Mouse (Mus musculus): ENCODE measurements around the gene Lrrn1. TPM values are rescaled to one million over a fixed set of nuclear protein-coding genes. Genes with fewer than 3 reads are reported as not detected.

Lrrn1 gene
- total and polyA plus RNA-seq, 3 experiments: not detected

- Histone ChIP-seq H3K36me3 (replicated peaks in 1 of 2; ENCODE audit: control insufficient read depth in 1 of 2, insufficient read depth in 1 of 2, low read length in 1 of 2) (no peaks in the 10 kb centered on the region), H3K9ac (ENCODE audit: insufficient read depth, low read depth) (no peak overlapping the region), H3K79me2 (replicated peaks; ENCODE audit: control insufficient read depth, extremely low read depth, insufficient read depth, poor library complexity, severe bottlenecking) (no peaks in the 10 kb centered on the region), H3K9me3 (replicated peaks; ENCODE audit: low read length) (no peaks in the 10 kb centered on the region), H3K4me1 (ENCODE audit: control insufficient read depth in 1 of 2, insufficient read depth in 2 of 2) (no peaks in the 10 kb centered on the region), H3K27ac (ENCODE audit: insufficient read depth, low read depth) (no peak overlapping the region), H3K4me3 (replicated peaks in 1 of 3; ENCODE audit: low read depth in 2 of 3, low read length in 2 of 3, poor library complexity in 1 of 3) (no peak overlapping the region), H3K4me2 (ENCODE audit: insufficient read depth, low read depth, poor library complexity, severe bottlenecking) (no peak overlapping the region), H3K27me3 (replicated peaks) (peaks cover 22% of the 10 kb centered on the region)
- in situ Hi-C loops (cut with MboI; ENCODE audit: low pct_ligation_motif_present, low pct_unique_long_range_greater_than_20kb, low sequenced_read_pairs) (no loop called here), dilution Hi-C loops (cut with MboI; ENCODE audit: extremely low pct_ligation_motif_present, extremely low pct_unique_long_range_greater_than_20kb, low sequenced_read_pairs) (no loop called here)
- TF ChIP-seq SIN3A (IDR thresholded peaks at IDR 0.05; ENCODE audit: low read length) (no peak), NELFE (IDR thresholded peaks at IDR 0.05; ENCODE audit: low read depth, low read length) (no peak), RCOR1 (conservative IDR thresholded peaks at IDR 0.05; ENCODE audit: low read depth, low read length) (no peak), MXI1 (IDR thresholded peaks at IDR 0.05; ENCODE audit: low read depth, low read length) (no peak), ZKSCAN1 (IDR thresholded peaks at IDR 0.05; ENCODE audit: borderline replicate concordance, low read depth, low read length) (no peak), ZC3H11A (IDR thresholded peaks at IDR 0.05; ENCODE audit: low read depth, low read length) (no peak), E2F4 (IDR thresholded peaks at IDR 0.05; ENCODE audit: insufficient replicate concordance, low read depth, low read length) (no peak), IRF4 (IDR thresholded peaks at IDR 0.05; ENCODE audit: low read depth, low read length) (no peak), CHD2 (IDR thresholded peaks at IDR 0.05; ENCODE audit: low read length) (no peak), SMC3 (IDR thresholded peaks at IDR 0.05; ENCODE audit: low read depth, low read length) (no peak), USF2 (conservative IDR thresholded peaks at IDR 0.05; ENCODE audit: low read depth, low read length) (no peak), MAZ (IDR thresholded peaks at IDR 0.05; ENCODE audit: low read depth, low read length) (no peak), CHD1 (IDR thresholded peaks at IDR 0.05; ENCODE audit: low read depth, low read length) (no peak)
- no peak for DNase-seq (ENCODE audit: extremely low read depth)
Observed at GRCm38 (mm10) chr6:107495830-107496229, 33.7 kb upstream of the Lrrn1 start.

GRCm38 (mm10) chr6:107513716-107514115 lies 15.9 kb upstream of the Lrrn1 start:
- H3K4me1 ChIP-seq (ENCODE audit: control insufficient read depth in 1 of 2, insufficient read depth in 2 of 2): no peaks in the 10 kb centered on the region
- no peaks in the 10 kb centered on the region for H3K79me2 ChIP-seq (replicated peaks; ENCODE audit: control insufficient read depth, extremely low read depth, insufficient read depth, poor library complexity, severe bottlenecking)
- H3K9me3 ChIP-seq (replicated peaks; ENCODE audit: low read length): no peaks in the 10 kb centered on the region
- H3K27me3 ChIP-seq (replicated peaks): peaks cover 3% of the 10 kb centered on the region
- DNase-seq (ENCODE audit: extremely low read depth): no peak
- H3K36me3 ChIP-seq (replicated peaks in 1 of 2; ENCODE audit: control insufficient read depth in 1 of 2, insufficient read depth in 1 of 2, low read length in 1 of 2): no peaks in the 10 kb centered on the region
- no peak overlapping the region for H3K4me3 ChIP-seq (replicated peaks in 1 of 3; ENCODE audit: low read depth in 2 of 3, low read length in 2 of 3, poor library complexity in 1 of 3)
- in situ Hi-C loops (cut with MboI; ENCODE audit: low pct_ligation_motif_present, low pct_unique_long_range_greater_than_20kb, low sequenced_read_pairs) (no loop called here), dilution Hi-C loops (cut with MboI; ENCODE audit: extremely low pct_ligation_motif_present, extremely low pct_unique_long_range_greater_than_20kb, low sequenced_read_pairs) (no loop called here)
- TF ChIP-seq PAX5 (IDR thresholded peaks at IDR 0.05; ENCODE audit: low read length) (no peak), USF1 (IDR thresholded peaks at IDR 0.05; ENCODE audit: low read depth, low read length) (no peak), MYC (IDR thresholded peaks at IDR 0.05; ENCODE audit: low read depth, low read length) (no peak), UBTF (IDR thresholded peaks at IDR 0.05; ENCODE audit: low read depth, low read length) (no peak), IRF4 (IDR thresholded peaks at IDR 0.05; ENCODE audit: low read depth, low read length) (no peak), JUND (conservative IDR thresholded peaks at IDR 0.05; ENCODE audit: low read depth, low read length) (no peak), TCF12 (IDR thresholded peaks at IDR 0.05; ENCODE audit: low read depth, low read length) (no peak), RAD21 (IDR thresholded peaks at IDR 0.05; ENCODE audit: low read depth, low read length) (no peak), HCFC1 (IDR thresholded peaks at IDR 0.05; ENCODE audit: low read depth, low read length) (no peak), ZC3H11A (IDR thresholded peaks at IDR 0.05; ENCODE audit: low read depth, low read length) (no peak), CTCF (conservative IDR thresholded peaks at IDR 0.05 in 1 of 2, IDR thresholded peaks at IDR 0.05 in 1 of 2; ENCODE audit: low read depth in 2 of 2, low read length in 2 of 2) (no peak), ZKSCAN1 (IDR thresholded peaks at IDR 0.05; ENCODE audit: borderline replicate concordance, low read depth, low read length) (no peak), ZMIZ1 (IDR thresholded peaks at IDR 0.05; ENCODE audit: low read depth, low read length) (no peak), SMC3 (IDR thresholded peaks at IDR 0.05; ENCODE audit: low read depth, low read length) (no peak), E2F4 (IDR thresholded peaks at IDR 0.05; ENCODE audit: insufficient replicate concordance, low read depth, low read length) (no peak)
- no peak overlapping the region for H3K4me2 ChIP-seq (ENCODE audit: insufficient read depth, low read depth, poor library complexity, severe bottlenecking)
- H3K9ac ChIP-seq (ENCODE audit: insufficient read depth, low read depth): no peak overlapping the region
- H3K27ac ChIP-seq (ENCODE audit: insufficient read depth, low read depth): no peak overlapping the region

Measured in CH12.LX (cell line).